Mouse (Mus musculus): ENCODE results near the gene Ccdc173.

DNA sequence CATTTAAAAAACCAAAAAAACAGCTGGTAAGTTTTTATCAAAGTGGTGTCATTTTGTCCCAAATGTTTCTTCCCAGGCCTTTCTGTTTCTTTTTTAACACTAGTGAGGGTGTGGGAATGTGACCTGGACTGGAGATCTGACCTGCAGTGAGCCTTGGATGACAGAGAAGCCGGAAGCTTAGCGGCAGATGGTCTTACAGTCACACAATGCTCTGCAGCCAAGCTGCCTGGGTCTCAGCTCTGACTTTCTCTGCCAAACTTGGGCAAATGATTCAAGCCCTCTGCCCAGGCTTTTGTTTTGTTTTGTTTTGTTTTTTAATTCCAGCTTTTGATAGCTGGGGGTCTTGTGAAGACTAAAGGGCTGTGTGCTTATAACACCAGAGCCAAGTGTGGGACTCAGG lies 37.0 kb upstream of the Ccdc173 start:
- no peak for TF ChIP-seq CTCF (IDR thresholded peaks at IDR 0.05)
- TF ChIP-seq POLR2A (IDR thresholded peaks at IDR 0.05; ENCODE audit: insufficient read depth, low read depth, low read length): 0 out of 2 replicates have a peak, but pooled peaks have one; percentile 7
- no peak for TF ChIP-seq EP300 (IDR thresholded peaks at IDR 0.05; ENCODE audit: insufficient read depth, low read depth, low read length)
